Mouse (Mus musculus): ENCODE data around the gene Capn15.
A peak's percentile ranks its signal among the peaks of the same experiment; 100 is the strongest.

Gene Capn15

DNA sequence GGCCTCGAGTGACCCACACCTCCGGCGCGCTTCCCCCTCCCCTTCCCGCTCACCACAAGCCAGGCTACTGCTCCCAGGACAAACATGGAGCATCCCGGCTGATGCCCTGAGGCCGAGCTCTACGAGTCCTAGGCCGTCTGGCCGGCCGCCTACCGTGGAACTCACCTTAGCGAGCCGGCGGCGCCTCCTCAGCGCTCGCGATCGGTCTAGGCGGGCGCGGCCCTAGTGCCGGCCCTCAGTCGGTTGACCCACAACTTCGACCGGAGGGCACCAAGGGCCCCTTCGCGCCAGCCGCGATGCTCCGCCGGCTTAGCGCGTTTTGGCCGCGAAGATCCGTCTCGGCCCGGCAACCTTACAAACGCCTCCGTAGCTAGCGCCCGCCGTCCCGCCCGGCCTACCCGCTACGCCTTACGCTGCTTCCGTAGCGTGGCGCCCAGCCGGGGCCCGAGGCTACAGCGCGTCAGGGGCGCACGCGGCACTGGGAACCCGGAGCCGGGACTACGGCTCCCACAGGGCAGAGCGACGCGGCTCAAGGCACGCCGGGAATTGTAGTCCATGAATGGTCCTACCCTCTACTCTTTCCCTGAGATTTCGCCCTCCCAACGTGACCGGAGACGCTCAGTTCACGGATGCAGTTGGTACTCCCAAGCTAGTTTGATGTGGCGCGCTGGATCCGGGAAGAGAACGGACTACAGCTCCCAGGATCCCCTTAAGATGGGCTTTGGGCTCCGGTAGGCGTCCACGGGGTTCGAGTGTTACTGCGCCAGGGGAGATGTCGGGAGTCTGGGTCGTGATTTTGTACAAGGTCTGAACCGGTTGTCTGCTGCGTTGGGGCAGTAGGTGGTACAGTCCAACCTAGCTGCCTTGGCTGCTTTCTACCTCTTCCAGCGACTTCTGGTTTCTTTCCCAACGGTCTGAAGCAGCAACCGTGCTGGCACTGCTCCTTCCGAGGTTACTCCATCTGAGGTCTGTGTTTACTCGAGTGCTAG is at the start of gene Capn15:
Gene Capn15 (minus strand): TSS at position 491 of the 989 bp plus-strand sequence.
- peak; percentile 70 to 82 for DNase-seq (ENCODE audit: low read depth in 1 of 2, low spot score in 2 of 2)

DNA sequence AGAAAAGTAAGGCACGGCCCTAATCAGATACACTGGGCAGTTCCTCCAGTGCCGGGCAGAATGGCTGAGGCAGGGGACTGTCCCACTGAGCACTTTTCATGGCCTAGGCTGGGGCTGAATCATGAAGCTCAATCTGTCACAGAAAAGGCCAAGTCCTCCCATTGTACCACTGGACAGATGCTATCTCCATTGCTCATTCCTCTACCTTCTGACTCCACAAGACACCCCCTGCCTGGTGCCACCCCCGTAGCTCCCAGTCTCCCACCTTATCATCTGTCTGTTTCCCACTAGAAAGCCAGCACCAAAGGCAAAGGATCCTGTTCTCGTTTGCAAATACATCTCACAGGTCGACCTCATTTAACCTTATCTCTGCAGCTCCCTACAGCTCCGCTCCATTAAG is 46.4 kb upstream of the Capn15 start:
- DNase-seq (ENCODE audit: low read depth in 1 of 2, low spot score in 2 of 2): no peak

DNA sequence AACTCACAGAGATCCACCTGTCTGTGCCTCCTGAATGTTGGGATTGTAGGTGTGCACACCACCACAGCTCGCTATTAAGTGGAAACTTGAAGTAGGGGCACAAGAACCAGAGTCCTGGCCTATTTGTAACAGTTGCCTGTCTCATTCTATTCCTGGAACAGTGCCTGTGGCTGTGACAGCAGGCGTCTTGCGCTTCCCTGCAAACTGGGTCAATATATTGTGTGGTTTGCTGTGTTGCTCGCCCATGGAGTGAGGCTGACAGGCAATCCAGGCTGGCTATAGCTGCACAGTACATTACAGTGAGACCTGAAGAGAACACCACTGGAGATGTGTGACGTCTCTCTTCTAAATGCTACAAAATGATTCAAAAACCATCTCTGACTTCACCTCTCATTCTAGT is 46.0 kb upstream of the Capn15 start:
- DNase-seq (ENCODE audit: low read depth in 1 of 2, low spot score in 2 of 2): no peak

DNA sequence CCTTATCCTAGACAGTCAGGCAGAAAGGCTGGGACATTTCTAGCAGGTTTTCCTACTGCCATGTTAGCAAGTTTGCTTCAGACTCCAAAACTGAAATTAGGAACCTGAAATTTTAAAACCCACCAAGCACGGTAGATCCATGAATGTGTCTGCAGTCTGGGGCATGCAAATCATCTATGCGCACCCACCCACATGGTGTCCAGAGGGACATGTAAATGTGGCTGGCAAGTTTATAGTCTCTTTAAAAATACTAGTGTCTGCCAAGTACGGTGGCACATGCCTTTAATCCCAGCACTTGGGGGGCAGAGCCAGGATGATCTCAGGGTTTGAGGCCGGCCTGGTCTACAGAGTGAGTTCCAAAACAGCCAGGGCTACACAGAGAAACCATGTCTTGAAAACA is 42.7 kb upstream of the Capn15 start:
- DNase-seq (ENCODE audit: low read depth in 1 of 2, low spot score in 2 of 2): no peak

DNA sequence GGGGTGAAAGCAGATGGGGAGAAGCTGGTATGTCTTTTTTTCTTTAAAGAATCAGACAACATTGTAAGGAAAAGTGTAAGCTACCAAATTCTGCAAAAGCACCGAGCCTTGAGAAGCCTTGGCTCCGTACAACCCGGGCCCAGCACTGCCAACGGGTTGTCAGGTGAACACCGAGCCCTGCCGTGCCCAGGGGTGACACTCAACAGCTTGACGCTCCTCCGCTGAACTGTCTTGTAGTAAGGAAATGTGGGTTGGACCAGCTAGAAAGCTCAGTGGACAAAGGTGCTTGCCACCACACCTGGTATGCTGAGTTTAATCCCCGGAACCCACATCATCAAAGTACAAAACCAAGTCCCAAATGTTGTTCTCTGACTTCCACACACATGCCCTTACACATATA is 39.1 kb upstream of the Capn15 start:
- DNase-seq (ENCODE audit: low read depth in 1 of 2, low spot score in 2 of 2): no peak

DNA sequence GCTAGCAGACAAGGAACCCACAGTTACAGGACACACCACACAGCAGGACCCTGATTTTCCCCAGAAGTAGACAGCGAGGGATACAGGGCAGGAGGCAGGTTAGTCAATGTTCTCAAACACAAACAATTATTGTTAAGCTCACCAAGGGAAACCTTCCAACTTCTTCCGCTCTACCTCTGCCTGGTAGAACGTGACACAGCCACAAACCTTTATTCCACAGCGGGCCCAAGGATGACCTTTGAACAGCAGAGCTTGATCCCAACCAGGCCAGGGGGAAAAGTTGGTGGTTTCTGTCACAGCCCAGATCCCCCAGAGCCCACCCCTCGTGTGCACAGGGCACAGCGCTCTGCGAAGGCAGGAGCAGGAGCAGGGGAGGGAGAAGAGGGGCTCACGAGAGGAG is 38.4 kb upstream of the Capn15 start:
- no peak for DNase-seq (ENCODE audit: low read depth in 1 of 2, low spot score in 2 of 2)

DNA sequence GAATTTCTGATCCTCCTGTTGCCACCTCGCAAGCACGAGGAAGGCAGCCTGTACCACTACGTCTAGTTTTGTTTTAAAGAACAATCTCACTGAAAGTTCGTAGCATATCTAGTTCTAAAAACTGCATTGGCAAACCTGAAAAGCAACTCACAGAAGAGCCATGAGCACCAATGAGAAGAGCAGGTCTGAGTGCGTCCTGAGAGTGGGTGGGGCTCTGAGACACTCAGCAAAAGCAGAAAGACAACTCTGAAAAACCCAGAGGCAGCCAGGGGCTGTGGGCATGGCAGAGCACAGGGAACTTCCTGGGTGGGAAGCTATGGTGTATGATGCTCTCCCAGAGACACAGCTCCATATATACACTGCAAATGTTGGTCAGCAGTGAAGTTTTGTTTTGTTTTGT is 37.6 kb upstream of the Capn15 start:
- DNase-seq (ENCODE audit: low read depth in 1 of 2, low spot score in 2 of 2): no peak

DNA sequence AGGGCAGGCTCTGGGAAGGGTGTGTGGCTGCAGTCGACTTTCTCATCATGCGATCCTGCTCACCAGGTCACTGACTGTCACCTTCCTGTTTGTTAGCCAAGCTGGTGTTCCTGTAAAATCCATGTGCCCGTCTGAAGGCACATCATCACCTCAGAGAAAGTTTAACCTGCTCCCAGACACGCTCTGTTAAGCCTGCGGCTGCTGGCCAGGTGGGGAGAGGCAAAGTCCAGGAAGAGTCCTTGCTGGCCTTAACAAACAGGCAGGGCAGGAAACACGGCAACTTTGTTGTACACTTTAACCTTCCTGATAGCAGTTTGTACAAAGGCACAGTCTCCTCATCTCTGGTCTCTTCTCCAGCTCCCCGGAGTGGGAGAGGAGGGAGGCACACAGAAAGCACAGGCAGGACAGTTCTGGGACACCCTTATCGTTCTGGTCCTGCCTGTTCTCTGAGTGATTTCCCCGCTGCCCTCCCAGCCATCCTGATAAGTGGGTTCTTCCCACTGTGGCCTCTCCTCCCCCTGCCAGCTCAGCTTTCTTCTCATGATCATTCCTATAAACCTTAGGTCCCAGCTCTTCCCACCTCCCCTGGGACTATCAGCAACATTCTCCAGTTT is 36.2 kb upstream of the Capn15 start:
- DNase-seq (ENCODE audit: low read depth in 1 of 2, low spot score in 2 of 2): no peak

DNA sequence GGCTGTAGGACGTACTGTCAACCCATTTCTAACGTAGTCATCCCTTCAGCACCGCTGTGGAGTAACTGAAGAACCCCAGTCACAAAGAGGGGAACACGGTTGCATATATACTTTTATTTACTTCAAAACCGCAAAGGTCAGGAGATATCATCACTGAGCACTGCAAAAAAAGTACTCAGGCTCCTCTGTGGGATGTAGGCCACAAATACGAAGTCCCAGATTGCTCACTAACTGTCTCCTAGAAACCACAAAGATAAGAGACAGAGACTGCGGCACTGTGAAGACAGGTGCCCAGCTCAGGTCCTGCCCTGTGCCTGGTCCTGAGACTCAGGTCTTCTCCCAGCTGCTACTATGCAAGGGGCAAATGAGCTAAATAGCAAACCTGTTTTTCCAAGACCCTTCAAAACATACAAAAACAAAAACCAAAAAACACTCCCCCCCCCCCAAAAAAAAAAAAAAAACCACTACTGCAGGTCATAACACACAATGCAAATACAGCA is 35.3 kb upstream of the Capn15 start:
- DNase-seq (ENCODE audit: low read depth in 1 of 2, low spot score in 2 of 2): no peak

DNA sequence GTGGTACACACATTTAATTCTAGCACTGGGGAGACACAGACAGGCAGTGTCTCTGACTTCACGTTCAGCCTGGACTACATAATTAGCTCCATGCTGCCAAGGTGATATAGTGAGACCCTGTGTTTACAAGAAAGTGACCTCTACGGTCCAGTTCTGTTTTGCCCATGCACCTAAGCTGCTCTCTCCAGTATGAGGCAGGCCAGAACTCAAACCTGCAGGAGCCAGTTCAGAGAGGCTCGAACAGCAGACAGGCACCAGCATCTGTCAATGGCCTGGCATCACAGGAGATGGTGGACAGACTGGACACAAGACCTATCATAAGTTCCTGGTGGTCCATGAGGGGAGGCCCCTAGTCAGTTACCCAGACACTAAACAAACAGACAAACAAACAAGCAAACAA is 32.8 kb upstream of the Capn15 start:
- DNase-seq (ENCODE audit: low read depth in 1 of 2, low spot score in 2 of 2): no peak

DNA sequence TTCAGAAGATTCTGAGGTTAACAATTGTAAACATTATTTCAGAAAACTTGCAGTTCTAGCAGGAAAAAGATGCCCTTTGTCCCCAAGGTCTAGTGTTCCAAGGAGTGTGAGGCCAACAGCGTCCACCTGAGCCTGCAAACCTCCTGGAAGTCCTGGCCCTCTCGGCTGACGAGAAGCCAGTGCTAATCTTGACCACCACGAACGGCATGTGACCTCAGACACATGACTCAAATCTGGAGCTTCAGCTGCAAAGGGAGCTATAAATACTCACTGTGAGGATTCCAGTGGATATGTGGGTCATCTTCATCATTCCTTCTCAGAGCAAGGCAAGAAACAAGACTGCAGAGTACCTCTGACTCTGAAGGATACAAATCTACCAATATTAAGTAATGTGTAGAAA is 32.4 kb upstream of the Capn15 start:
- no peak for DNase-seq (ENCODE audit: low read depth in 1 of 2, low spot score in 2 of 2)

DNA sequence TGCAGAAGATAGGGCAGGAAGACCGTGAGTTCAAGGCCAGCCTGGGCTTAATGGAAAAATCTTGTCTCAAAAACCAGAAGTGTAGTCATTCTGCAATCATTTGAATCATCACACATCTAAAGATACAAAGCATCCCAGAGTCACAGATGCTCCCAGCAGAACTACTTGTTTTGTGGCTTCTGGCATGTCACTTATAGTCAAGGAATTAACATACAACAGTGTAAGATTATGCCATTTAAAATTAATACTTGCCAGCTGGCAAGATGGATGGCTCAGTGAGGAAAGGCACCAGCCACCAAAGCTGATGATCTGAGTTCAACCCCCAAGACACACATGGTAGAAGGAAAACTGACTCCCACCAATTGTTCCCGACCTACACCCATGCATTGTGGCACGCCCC is 31.4 kb upstream of the Capn15 start:
- no peak for DNase-seq (ENCODE audit: low read depth in 1 of 2, low spot score in 2 of 2)

DNA sequence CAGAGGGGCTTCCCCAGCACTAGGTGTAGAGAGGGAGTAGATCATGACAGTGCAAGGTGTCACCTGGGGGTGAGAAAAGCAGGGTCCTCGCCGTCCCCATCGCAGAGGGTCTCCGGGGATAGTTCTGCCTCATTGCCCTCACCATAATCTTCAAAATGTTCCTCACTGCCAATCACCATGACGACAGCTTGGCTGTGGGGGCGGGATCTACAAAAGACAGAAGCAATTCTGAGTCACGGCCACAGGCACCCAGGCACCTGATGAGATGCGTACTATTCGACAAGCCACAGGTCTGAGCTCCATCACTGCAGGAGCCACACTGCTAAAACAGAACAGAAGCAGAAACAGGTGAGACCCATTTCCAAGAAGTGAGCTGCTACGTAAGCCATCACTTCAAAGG is 28.1 kb upstream of the Capn15 start:
- no peak for DNase-seq (ENCODE audit: low read depth in 1 of 2, low spot score in 2 of 2)

DNA sequence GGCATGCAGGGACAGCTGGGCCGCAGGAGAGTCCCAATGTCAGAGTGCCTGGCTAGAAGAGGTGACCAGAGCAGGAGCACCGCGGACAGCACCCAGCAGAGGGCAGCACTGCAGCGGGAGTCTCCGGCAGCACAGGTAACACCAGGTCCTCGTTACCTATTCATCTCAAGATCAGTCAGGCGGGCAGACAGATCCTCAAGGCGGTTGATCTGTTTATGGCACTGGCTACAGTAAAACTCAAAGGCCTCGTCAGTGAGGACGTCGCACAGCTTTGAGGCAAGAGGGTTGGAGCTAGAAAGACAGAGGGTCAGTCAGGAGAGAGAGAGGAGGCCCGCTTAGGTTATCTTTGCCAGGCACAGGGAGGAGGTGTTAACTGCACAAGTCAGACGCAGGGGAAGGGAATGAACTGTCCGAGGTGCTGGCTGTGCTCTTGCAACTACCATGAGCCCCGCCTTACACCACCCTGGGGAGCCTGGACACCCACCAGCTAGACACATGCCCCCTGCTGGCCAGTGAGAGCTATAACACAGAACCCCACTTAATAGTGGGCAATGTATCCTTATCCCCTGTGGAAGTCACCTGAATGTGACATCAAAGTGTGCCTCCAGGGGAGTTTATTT is 26.4 kb upstream of the Capn15 start:
- DNase-seq (ENCODE audit: low read depth in 1 of 2, low spot score in 2 of 2): peak; percentile 57 to 70

DNA sequence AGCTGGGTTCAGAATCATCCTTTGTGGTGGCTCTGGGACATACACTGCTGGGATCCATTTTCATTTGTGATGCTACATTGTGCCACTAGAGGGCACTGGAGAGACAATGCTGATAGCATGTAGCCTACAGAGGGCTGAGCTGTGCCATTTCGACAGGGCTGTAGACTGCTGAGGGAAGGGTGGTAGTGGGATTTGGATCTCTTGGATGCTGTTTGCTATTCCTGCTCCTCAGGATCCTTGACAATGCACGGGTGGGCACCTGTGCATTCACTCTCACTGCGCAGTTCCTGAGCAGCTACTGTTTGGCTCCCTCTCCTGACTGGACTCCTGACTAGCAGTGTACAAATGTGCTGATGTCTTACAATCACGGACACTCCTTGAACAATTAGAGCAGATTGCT is 23.9 kb upstream of the Capn15 start:
- DNase-seq (ENCODE audit: low read depth in 1 of 2, low spot score in 2 of 2): peak in 1 of 2 experiments; percentile 62

DNA sequence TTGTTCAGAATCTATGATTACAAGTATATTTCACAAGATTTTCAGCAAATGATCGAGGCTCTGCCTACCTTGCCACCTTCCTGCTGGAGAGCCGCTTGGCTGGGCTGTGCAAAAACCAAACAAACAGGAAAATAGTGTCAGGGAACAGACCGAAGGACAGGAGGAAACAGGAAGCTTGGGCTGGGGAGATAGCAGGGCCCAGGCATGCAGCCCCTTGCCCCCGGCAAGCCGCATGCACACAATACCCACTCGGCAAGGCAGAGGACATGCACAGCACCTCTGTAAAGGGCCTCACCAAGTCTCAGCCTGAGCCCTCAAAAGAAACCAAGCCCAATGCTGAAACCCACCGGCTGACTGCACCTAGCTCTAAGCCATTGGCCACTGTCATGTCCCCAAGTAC is 23.2 kb upstream of the Capn15 start:
- DNase-seq (ENCODE audit: low read depth in 1 of 2, low spot score in 2 of 2): no peak

DNA sequence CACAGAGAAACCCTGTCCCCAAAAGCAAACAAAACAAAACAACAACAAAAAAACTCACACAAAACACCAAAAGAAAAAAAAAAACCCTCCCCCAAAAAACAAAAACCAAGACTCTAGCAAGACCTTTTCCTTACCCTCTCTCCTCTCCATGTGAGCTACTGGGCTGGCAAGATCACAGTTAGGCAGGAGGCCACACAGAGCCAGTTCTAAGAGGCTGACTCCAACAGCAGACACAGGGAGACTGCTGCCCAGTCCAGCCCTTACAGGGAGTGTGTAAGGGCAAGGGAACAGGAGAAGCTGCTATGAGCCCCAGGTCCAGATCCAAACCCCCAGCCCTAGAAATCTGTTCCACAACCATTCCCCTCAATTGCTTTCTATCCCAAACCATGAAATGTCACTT is 22.7 kb upstream of the Capn15 start:
- DNase-seq (ENCODE audit: low read depth in 1 of 2, low spot score in 2 of 2): no peak

DNA sequence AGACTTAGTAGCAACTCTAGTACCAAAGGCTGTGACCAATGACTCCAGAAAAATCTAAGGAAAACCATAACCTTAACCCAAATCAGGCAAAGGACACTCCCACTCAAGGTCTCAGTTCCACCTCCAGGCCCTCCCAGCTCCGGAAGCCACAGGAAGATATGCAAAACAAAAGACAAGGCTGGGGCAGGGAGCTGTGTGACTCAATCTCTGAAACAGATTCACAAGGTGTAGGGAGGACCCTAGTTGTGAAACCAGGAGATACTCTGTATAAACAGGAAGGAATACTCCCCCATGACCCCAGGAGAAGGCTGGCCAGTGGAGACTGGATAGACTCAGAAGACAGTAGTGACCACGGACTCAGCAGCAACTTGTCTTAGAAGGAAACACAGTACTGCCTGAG is 22.1 kb upstream of the Capn15 start:
- DNase-seq (ENCODE audit: low read depth in 1 of 2, low spot score in 2 of 2): no peak

DNA sequence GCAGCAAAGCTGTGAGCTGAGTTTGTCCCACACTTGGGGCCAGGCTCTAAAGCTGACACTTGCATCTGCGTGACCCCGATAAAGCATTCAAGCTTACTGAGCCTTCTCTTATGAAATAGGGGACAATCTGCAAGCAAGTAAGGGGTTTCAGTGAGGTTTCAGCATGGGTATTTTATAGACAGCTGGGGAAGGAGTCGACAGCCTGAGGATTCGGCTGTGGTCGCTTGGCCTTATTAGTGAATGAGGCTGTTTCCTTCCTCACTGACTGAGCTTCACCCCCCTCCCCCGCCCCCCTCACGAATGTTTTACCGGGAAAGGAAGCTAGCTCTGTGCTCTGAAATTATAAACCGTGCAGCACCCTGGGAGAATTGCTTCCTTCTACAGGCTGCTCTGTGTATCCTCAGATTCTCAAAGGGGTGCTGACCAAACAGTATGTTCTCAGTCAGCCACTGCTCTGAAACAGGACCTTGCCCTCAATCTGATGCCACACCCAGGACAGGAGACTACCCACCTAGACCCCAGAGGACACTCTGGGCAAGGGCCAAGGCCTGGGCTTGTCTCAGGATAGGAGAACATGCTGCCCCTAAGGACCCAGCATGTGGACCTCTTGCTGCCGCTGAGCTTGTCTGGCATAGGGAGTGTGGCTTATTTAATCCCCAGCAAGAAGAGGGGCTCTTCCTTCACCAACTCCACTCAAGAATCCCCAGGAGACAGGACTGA is 20.3 kb upstream of the Capn15 start:
- no peak for DNase-seq (ENCODE audit: low read depth in 1 of 2, low spot score in 2 of 2)

DNA sequence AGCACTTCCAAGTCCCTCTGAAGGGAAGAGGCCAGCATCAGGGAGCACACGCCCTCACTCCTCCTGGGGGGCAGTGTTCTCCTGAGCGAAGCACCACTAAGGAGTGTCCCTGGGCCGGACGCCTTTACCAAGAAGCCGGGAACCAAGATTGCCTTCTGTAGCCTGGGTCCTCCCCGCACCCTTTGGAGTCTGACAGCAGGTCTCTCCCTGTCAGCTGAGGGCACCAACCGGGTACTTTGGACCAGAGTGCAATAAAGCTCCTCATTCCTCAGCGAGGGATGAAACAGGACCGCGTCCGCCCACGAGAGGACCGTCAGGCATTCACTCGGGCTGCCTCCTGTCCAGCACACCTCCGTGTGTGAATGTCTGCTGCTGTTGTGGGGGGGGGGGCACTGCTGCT is 19.1 kb upstream of the Capn15 start:
- DNase-seq (ENCODE audit: low read depth in 1 of 2, low spot score in 2 of 2): no peak

DNA sequence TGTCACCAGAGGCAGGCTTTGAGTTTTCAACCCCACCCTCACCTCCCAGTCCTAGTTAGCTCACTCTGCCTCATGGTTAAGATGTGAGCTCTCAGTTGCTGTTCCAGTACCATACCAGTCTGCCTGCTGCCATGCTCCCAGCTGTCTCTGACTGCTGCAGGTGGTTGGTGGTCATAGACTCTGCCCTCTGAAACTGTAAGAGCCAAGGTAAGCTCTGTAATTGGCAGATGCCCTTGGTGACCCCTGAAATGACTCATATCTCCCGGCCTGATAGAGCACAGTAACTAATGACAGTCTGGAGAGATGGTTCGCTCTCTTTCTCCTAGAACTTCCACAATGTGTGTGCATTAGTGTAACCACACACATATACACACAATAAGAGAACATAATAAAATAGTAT is 18.3 kb upstream of the Capn15 start:
- DNase-seq (ENCODE audit: low read depth in 1 of 2, low spot score in 2 of 2): no peak
